Mouse (Mus musculus): ENCODE results near the gene Rpl13. TPM values are rescaled to one million over a fixed set of nuclear protein-coding genes. Genes with fewer than 3 reads are reported as not detected.

The Rpl13 gene
- total RNA-seq, 4 experiments from 2014 or later: 401 to 484 (median 442) TPM

GRCm38 (mm10) chr8:123146390-123146789 is 44.2 kb downstream of the Rpl13 start:
- DNase-seq (ENCODE audit: low spot score in 2 of 2): no peak

- no peak for DNase-seq (ENCODE audit: low spot score in 2 of 2)
These were observed 48.6 kb downstream of the Rpl13 start for GRCm38 (mm10) chr8:123150737-123151171.

Small RNA genes lying within 50 kb of the gene (microRNA-seq; reads per million reads assigned to microRNA genes)
- gene Mir7079 (0 to 0.66 reads per million in 2 experiments), gene Mir7080 (126 to 132 reads per million in 2 experiments)

Other genes starting within 250 kb of the Rpl13 start
- 100 to 1,000 TPM; 146 to 152 (median 151) TPM for gene Ankrd11, start 60.1 kb upstream of the Rpl13 start, total RNA-seq (2022)
- gene Spg7, start 39.4 kb upstream of the Rpl13 start, total RNA-seq (2022): 10 to 100 TPM; 54.2 to 66.2 (median 63.3) TPM
- gene Cpne7, start 15.0 kb downstream of the Rpl13 start, total RNA-seq (2022): 10 to 100 TPM; 46.8 to 60.2 (median 57.2) TPM
- gene Sult5a1, start 56.0 kb downstream of the Rpl13 start, total RNA-seq (2022): under 1 TPM in 2 of 4 experiments, not detected in 2; 0.15 to 0.37 TPM
- under 1 TPM in 1 of 4 experiments, not detected in 3; 0.16 TPM for gene Dpep1, start 83.9 kb downstream of the Rpl13 start, total RNA-seq (2022)
- gene Chmp1a, start 110.4 kb downstream of the Rpl13 start, total RNA-seq (2022): 100 to 1,000 TPM in 1 of 4 experiments, 10 to 100 TPM in 3; 86.9 to 101 (median 93.5) TPM
- gene Spata33, start 110.5 kb downstream of the Rpl13 start, total RNA-seq (2022): 1 to 10 TPM; 6.0 to 7.9 (median 6.2) TPM
- gene Cdk10, start 122.5 kb downstream of the Rpl13 start, total RNA-seq (2022): 100 to 1,000 TPM in 1 of 4 experiments, 10 to 100 TPM in 3; 87.5 to 104 (median 91.5) TPM
- gene Spata2l, start 133.9 kb downstream of the Rpl13 start, total RNA-seq (2022): 10 to 100 TPM; 54.3 to 61.9 (median 60.4) TPM
- 10 to 100 TPM; 20.0 to 25.7 (median 23.2) TPM for gene Zfp276, start 151.8 kb downstream of the Rpl13 start, total RNA-seq (2022)
- 10 to 100 TPM; 53.3 to 72.7 (median 58.6) TPM for gene Vps9d1, start 152.0 kb downstream of the Rpl13 start, total RNA-seq (2022)
- 1 to 10 TPM; 1.3 to 2.8 (median 2.2) TPM for gene Fanca, start 216.2 kb downstream of the Rpl13 start, total RNA-seq (2022)
- 10 to 100 TPM; 17.3 to 19.0 (median 18.1) TPM for gene Spire2, start 230.4 kb downstream of the Rpl13 start, total RNA-seq (2022)

All from left cerebral cortex, adult 8-10 months (tissue).